Mouse (Mus musculus) kidney, postnatal 36 days (tissue): ENCODE data around the gene Ubl7.

Source experiments
- DNase-seq, 2 experiments: peaks; one replicate each; pipeline ENCODE4 v3.0.0; 2021 to 2022; ENCODE audit warnings: mixed read lengths in 2 of 2

The Ubl7 gene

GRCm38 (mm10) chr9:57949102-57949704 lies 38.4 kb downstream of the Ubl7 start:
- DNase-seq: no peak

GRCm38 (mm10) chr9:57949879-57950278 lies 39.1 kb downstream of the Ubl7 start:
- no peak for DNase-seq

GRCm38 (mm10) chr9:57950519-57950918 lies 39.7 kb downstream of the Ubl7 start:
- DNase-seq: no peak

DNA sequence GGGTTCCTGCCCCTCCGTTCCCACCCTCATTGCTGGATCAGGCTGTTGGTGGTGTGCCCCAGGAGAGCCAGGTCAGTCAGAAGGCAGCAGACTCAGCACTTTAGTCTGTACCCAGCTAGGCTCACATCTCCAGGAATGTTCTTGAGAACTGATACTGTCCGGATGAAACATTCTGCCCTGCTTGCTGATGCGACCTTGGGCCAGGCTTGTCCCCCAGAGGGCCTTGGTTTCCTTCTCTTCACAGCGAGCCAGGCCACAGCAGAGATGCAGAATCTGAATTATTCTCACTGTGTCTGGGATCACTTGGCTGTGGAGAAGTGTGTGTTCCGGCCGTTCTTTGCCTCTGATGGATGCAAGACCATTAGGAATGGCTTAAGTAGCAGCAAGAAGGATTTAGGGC lies 41.2 kb downstream of the Ubl7 start:
- no peak for DNase-seq

GRCm38 (mm10) chr9:57954962-57955744 lies 44.4 kb downstream of the Ubl7 start:
- DNase-seq: no peak

GRCm38 (mm10) chr9:57955764-57956163 lies 45.0 kb downstream of the Ubl7 start:
- no peak for DNase-seq

GRCm38 (mm10) chr9:57956196-57956837 lies 45.5 kb downstream of the Ubl7 start:
- DNase-seq: no peak

DNA sequence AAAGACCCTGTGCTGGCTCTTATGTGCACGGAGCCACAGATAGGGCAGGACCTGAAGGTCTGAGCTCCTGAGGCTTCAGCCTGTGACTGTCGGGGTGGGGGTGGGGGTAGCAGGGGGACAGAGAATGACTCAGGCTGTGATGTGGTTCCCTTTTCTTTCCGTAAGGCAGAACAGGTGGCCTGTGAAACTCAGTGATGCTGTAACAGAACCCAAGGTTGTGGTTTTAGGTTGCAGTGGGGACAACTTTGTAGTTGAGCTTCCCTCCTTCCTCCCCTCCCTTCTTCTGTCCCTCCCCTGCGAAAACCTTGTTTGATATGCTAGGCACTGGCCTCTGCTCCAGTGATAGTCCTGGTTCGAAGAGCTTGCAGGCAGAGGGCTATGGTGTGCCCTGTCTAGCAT lies 46.1 kb downstream of the Ubl7 start:
- DNase-seq: no peak

GRCm38 (mm10) chr9:57958615-57959014 lies 47.8 kb downstream of the Ubl7 start:
- no peak for DNase-seq

DNA sequence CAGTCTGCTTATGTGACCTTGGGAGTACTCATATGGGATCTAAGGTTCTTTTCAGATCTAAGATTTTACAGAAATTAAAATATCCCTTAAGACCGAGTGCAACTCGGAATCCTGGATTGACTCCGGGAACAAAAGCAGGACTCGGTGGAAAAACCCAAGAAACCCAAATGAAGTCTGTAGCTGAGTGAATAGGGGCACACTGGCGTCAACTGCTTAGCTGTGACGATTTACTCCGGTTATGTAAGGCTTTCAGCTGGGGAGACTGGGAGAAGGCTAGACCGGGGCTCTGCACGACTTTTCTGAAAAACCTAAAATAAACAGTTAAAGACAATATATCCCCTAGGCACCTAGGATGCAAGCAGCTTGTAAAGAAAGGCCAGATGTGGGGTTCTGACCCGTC lies 48.6 kb downstream of the Ubl7 start:
- no peak for DNase-seq

DNA sequence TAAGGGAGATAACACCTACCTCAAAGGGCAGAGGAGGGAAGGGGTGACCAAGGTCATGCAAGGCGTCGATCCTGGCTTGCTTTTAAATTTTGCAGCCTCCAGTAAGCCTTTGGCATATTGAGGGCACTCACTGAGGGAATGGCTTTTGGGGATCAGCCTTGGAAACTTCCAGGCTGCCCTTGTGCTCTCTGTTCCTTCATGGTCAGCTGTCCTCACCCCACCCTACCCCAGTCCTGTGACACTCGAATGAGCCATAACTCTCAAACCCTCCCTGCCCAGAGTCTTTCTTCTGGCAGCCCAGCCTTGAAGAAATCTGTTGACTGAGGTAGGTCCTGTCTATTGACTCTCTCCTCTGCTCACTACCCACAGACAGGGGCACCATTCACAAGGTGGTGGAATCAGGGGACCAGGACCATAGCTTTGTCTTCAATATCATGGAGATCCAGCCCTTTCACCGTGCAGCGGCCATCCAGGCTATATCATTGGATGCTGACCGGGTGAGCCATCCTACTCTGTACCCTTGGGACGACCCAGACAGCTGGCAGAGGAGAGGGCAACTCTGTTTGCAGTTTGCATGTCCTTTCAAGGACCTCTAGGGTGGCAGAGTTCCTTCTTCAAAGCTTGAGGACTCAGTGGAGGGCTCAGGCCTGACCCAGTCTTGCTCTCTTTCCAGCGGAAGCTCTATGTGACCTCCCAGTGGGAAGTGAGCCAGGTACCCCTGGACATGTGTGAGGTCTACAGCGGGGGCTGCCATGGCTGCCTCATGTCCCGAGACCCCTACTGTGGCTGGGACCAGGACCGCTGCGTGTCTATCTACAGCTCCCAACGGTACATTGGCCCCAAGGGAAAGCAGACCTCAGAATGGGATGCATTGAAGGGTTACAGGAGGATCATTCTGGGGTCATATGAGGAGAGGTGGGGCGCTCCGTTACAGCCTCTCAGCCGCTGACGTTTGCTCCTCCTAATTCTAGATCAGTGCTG lies 49.4 kb downstream of the Ubl7 start:
- no peak for DNase-seq

DNA sequence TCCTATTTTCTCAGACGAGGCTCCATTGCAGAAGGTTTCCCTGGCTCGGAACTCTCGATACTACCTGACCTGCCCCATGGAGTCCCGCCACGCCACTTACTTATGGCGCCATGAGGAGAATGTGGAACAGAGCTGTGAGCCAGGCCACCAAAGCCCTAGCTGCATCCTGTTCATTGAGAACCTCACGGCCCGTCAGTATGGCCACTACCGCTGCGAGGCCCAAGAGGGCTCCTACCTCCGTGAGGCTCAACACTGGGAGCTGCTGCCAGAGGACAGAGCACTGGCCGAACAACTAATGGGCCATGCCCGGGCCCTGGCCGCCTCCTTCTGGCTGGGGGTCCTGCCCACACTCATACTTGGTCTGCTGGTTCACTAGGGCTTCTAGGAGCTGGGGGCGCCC lies 50.4 kb downstream of the Ubl7 start:
- no peak for DNase-seq

GRCm38 (mm10) chr9:57961863-57962778 lies 51.3 kb downstream of the Ubl7 start:
- no peak for DNase-seq

DNA sequence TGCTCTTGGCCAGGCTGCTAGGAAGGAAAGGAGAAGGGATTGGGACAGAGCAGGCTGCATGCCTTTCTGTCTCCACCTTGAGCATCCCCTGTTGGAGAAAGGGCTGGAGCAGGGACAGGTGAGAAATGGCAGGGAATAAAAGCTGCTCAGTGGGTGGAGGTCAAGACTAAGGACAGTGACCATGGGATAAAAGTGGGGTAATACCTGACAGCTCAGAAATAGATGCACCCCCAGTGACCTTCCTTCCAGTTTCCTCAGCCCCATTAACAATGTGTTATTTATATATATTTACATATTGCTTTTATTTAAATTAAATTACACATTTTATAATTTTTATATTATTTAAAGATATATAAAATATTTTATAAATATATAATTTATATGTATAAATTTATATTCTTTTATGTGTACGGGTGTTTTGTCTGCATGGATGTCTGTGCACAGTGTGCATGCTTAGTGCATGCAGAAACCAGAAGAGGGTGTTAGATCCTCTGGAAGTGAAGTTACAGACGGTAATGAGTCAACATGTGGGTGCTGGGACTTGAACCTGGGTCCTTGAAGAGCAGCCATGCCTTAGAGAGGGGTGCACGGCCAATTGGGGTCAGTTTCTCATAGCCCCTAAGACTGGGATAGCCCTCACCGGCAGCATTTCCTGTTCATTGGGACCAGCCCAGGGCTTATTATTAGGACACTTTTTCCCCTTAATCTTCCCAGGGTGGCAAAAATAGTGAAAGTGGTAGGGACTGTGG lies 52.6 kb downstream of the Ubl7 start:
- DNase-seq: no peak

DNA sequence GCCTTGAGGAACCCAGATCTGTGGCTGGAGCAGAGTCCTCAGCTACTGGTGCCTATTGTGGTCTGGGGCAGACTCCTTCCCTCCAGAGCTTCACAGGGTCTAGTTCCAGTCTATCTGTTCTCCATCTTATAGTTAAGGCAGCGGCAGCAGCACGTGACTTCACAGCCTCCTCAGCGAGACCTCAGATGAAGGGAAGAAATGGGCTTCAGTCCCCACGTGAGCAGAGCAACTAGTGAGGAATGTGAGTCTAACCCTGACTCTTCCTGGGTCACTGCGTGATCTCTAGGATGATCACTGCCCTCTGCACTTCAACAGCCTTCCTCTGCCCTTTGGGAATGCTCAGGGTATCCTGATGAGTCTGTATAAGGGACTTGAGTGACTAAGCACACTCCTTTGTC lies 53.2 kb downstream of the Ubl7 start:
- no peak for DNase-seq

GRCm38 (mm10) chr9:57964528-57965250 lies 53.9 kb downstream of the Ubl7 start:
- no peak for DNase-seq

GRCm38 (mm10) chr9:57965281-57966185 lies 54.8 kb downstream of the Ubl7 start:
- peak; percentile 45 to 51 for DNase-seq

DNA sequence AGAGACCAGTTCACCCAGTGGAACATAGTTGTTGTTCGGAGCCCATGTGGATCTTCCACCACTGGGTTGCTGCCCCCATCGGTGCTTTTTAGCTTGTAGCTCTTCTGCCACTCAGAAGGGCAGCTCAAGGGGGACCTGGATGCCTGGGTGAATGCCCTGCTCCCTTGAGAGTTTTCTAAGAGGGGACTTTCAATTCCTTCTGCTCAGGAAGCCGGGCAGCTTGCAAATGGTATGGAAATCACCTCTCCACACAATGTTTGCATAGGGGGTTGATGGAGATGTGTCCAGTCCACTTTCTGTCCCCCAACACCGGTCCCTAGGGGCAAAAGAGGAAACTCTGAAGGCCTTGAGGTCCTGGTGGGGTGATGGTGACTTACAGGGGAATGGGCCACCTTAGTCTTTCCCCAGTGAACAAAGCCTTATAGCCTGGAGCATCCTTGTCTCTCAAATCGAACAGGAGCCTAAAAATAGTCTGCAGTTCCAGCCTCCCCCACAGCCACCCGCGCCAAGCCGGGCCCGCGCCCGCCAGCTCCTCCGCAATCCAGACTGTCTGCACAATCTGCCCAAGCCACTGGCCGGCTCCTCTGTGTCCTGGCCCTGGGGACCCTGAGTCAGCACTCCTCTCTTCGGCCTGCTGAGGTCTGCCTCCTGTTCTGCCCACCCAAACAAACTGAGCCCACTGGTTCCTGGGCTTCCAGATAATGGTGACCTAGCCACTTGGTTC lies 56.6 kb downstream of the Ubl7 start:
- DNase-seq: no peak
